8 mouse cellular contexts compared by ENCODE assay signal in the genomic region with DNA sequence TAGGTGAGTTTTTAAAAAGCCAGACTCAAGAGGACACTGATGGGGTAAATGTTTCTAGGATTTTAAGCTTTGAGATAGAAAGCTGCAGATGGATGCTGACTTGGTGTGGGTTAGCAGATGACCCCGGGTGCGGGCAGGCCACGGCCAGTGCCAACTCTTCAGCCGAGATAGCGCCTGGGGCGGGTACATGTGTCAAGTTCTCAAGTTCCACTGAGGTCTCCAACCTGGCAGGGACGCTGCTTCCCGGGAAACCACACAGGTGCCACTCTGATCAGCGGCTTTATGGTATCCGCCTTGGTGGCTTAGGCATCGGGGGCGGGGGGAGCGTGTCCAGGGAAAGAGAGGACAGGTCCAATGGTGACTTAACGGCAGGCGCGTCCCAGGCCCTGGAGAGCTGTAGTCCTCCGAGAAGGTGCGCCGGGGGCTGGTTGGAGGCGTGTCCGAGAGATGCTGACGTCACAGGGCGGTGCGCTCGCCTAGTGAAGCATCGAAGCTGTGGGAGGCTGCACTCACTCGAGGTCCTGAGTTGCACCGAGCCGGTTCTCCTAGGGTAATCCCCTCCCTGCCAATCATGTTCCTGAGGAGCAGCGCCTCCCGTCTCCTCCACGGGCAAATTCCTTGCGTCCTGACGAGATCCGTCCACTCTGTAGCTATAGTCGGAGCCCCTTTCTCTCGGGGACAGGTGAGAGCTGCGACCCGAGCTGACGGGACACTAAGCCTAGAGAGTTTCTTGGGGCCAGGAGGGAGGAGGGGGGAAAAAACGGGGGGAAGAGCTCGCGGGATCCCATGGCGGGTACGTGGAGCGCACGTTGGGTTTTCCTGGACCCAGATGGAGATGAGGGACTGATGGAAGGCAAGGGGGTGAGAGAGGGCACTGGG. TPM values are rescaled to one million over a fixed set of nuclear protein-coding genes. Genes with fewer than 3 reads are reported as not detected.
DNase-seq lines count a peak whose midpoint lies in the region; ATAC-seq lines count a peak whose summit lies in the region.

Gene Arg2, plus strand, starts transcription at position 479 of the 879 bp plus-strand sequence.

- peak; percentile 49; the same call in 1 of the 2 replicates for ATAC-seq in heart, embryonic 16.5 days (replicated peaks; ENCODE audit: extremely low read depth, insufficient read depth, low FRiP score)
- peak; percentile 70 for ATAC-seq in liver, embryonic 12.5 days
- ATAC-seq in stomach, embryonic 14.5 days (ENCODE audit: insufficient number of reproducible peaks, insufficient read depth, low FRiP score, low read depth) = peak; percentile 92

- H3K4me3 ChIP-seq in brown adipose tissue, adult 24 weeks (ENCODE audit: insufficient read depth, low read depth, low read length) = peak within 1 kb of the TSS; percentile 33
- H3K4me3 ChIP-seq in erythroblast, embryonic 14.5 days (replicated peaks) = peak within 1 kb of the TSS; percentile 13
- peak within 1 kb of the TSS; percentile 48 for H3K4me3 ChIP-seq in heart, embryonic 16.5 days (ENCODE audit: low read length)
- peak within 1 kb of the TSS; percentile 42 for H3K4me3 ChIP-seq in liver, embryonic 12.5 days
- peak within 1 kb of the TSS; percentile 40 for H3K4me3 ChIP-seq in stomach, embryonic 14.5 days (ENCODE audit: low read depth, low read length)

- H3K4me1 ChIP-seq in brown adipose tissue, adult 24 weeks (ENCODE audit: control insufficient read depth, insufficient read depth, insufficient read length, low read length) = peaks cover 8% of the 10 kb centered on the region; the same call in 1 of the 2 replicates
- peaks cover 8% of the 10 kb centered on the region for H3K4me1 ChIP-seq in erythroblast, embryonic 14.5 days (ENCODE audit: control insufficient read depth)
- 0 out of 2 replicates have a peak, but pooled peaks cover 9% of the 10 kb centered on the region for H3K4me1 ChIP-seq in heart, embryonic 16.5 days (ENCODE audit: control insufficient read depth, insufficient read depth, low read length)
- H3K4me1 ChIP-seq in liver, embryonic 12.5 days = peaks cover 9% of the 10 kb centered on the region
- 0 out of 2 replicates have a peak, but pooled peaks cover 5% of the 10 kb centered on the region for H3K4me1 ChIP-seq in stomach, embryonic 14.5 days (ENCODE audit: control insufficient read depth, insufficient read depth, low read length)

- DNase-seq in CD4-positive, CD25-positive, alpha-beta regulatory T cell, adult 2 months (ENCODE audit: low read depth, low spot score) = peak; percentile 87
- DNase-seq in kidney, postnatal 25 days = peak; percentile 84 to 92
- peak; percentile 66 to 78 for DNase-seq in natural killer cell, adult 2 months (ENCODE audit: low spot score in 2 of 2)

- peaks cover 49% of the 10 kb centered on the region for H3K27me3 ChIP-seq in erythroblast, embryonic 14.5 days (ENCODE audit: control insufficient read depth)
- peaks cover 39% of the 10 kb centered on the region for H3K27me3 ChIP-seq in heart, embryonic 16.5 days (ENCODE audit: control insufficient read depth, insufficient read depth, low read length)
- H3K27me3 ChIP-seq in liver, embryonic 12.5 days (replicated peaks) = peaks cover 62% of the 10 kb centered on the region
- peaks cover 15% of the 10 kb centered on the region for H3K27me3 ChIP-seq in stomach, embryonic 14.5 days (ENCODE audit: control insufficient read depth, insufficient read depth, low read length)

- 1% methylated on average over 47 of the region's 47 CpGs for WGBS in heart, embryonic 16.5 days
- 2% methylated on average over 47 of the region's 47 CpGs for WGBS in liver, embryonic 12.5 days (ENCODE audit: insufficient replicate concordance)
- under 1% methylated on average over 47 of the region's 47 CpGs for WGBS in stomach, embryonic 14.5 days

- H3K9ac ChIP-seq in heart, embryonic 16.5 days (ENCODE audit: low read length) = no peak within 1 kb of the TSS; the same call in 1 of the 2 replicates
- no peak within 1 kb of the TSS for H3K9ac ChIP-seq in liver, embryonic 12.5 days
- H3K9ac ChIP-seq in stomach, embryonic 14.5 days (replicated peaks; ENCODE audit: low read depth, low read length) = no peak within 1 kb of the TSS

- no peaks in the 10 kb centered on the region for H3K9me3 ChIP-seq in erythroblast, embryonic 14.5 days (ENCODE audit: control insufficient read depth, low read length)
- no peaks in the 10 kb centered on the region for H3K9me3 ChIP-seq in heart, embryonic 16.5 days (replicated peaks; ENCODE audit: control insufficient read depth, low read length)
- no peaks in the 10 kb centered on the region for H3K9me3 ChIP-seq in liver, embryonic 12.5 days (replicated peaks)
- no peaks in the 10 kb centered on the region for H3K9me3 ChIP-seq in stomach, embryonic 14.5 days (ENCODE audit: control insufficient read depth, low read depth, low read length)

- H3K36me3 ChIP-seq in erythroblast, embryonic 14.5 days (ENCODE audit: control insufficient read depth) = no peaks in the 10 kb centered on the region
- H3K36me3 ChIP-seq in heart, embryonic 16.5 days (ENCODE audit: control insufficient read depth, insufficient read depth) = no peaks in the 10 kb centered on the region
- H3K36me3 ChIP-seq in liver, embryonic 12.5 days = no peaks in the 10 kb centered on the region
- H3K36me3 ChIP-seq in stomach, embryonic 14.5 days (ENCODE audit: control insufficient read depth, insufficient read depth, low read length) = no peaks in the 10 kb centered on the region

- no peak within 1 kb of the TSS for H3K27ac ChIP-seq in brown adipose tissue, adult 24 weeks (replicated peaks; ENCODE audit: low read depth, low read length)
- H3K27ac ChIP-seq in heart, embryonic 16.5 days (ENCODE audit: low read length) = no peak within 1 kb of the TSS
- H3K27ac ChIP-seq in liver, embryonic 12.5 days = no peak within 1 kb of the TSS
- no peak within 1 kb of the TSS for H3K27ac ChIP-seq in stomach, embryonic 14.5 days (ENCODE audit: low read length)

- H3K4me2 ChIP-seq in heart, embryonic 16.5 days (ENCODE audit: low read depth, low read length) = peak within 1 kb of the TSS; percentile 71
- H3K4me2 ChIP-seq in liver, embryonic 12.5 days = peak within 1 kb of the TSS; percentile 64
- H3K4me2 ChIP-seq in stomach, embryonic 14.5 days (replicated peaks; ENCODE audit: low read depth, low read length) = peak within 1 kb of the TSS; percentile 93

RNA-seq across cellular contexts. Expression of gene Arg2, which starts in this region (rescaled TPM):
- not detected in 2 replicates for polyA plus RNA-seq in brown adipose tissue, adult 24 weeks (2012; ENCODE audit: insufficient read depth, insufficient read length, missing spikeins)
- not detected in 2 replicates for polyA plus RNA-seq in erythroblast, embryonic 14.5 days (2012)
- 0.67 and 0.99 TPM in 2 replicates for polyA plus RNA-seq in heart, embryonic 16.5 days (2015; fragmentation: Nextera tagmentation; extraction: Ambion mirVana)
- 0.08 TPM in 2 replicates for polyA plus RNA-seq in liver, embryonic 12.5 days (2016; fragmentation: Nextera tagmentation; extraction: Ambion mirVana)
- polyA plus RNA-seq in stomach, embryonic 14.5 days (2014; fragmentation: Nextera tagmentation; extraction: Ambion mirVana) = 0.94 and 1.4 TPM in 2 replicates

Comparison
In these comparisons a context has a peak if more than half of its experiments do, and no peak if none do; other contexts are left out.
1. Peak in ATAC-seq, H3K4me3 ChIP-seq and H3K4me2 ChIP-seq in heart, embryonic 16.5 days; RNA of the gene not detected or under 1 TPM.
2. Peak in ATAC-seq, H3K4me3 ChIP-seq and H3K4me2 ChIP-seq in liver, embryonic 12.5 days; RNA of the gene not detected or under 1 TPM.